Mouse (Mus musculus) lung, embryonic 16.5 days (tissue): ENCODE measurements around the gene Hras. TPM values are rescaled to one million over a fixed set of nuclear protein-coding genes. Genes with fewer than 3 reads are reported as not detected.

Experiments used
- ATAC-seq: fragments of 200-750 bp; cut with Nextera tagmentation; 2 replicates; pipeline ENCODE4 v1.8.0; 2017; ENCODE audit warnings: low read depth, mild to moderate bottlenecking, moderate library complexity
- H3K27ac ChIP-seq: fragments of 300-500 bp; sonication (generic); 2 replicates; pipeline ENCODE4 v1.5.1; 2014; ENCODE audit warnings: mild to moderate bottlenecking, control low read depth, low read length
- H3K27me3 ChIP-seq: fragments of 300-500 bp; sonication (generic); 2 replicates; pipeline ENCODE4 v1.6.1; 2014; ENCODE audit warnings: low read depth, low read length, mixed read lengths; ENCODE audit not compliant: control insufficient read depth, insufficient read depth
- H3K36me3 ChIP-seq: fragments of 300-500 bp; sonication (generic); 2 replicates; pipeline ENCODE4 v1.6.1; 2014; ENCODE audit warnings: low read length; ENCODE audit not compliant: control insufficient read depth, insufficient read depth
- H3K4me1 ChIP-seq: fragments of 300-500 bp; sonication (generic); replicated peaks from 2 replicates; pipeline ENCODE4 v1.6.1; 2014; ENCODE audit warnings: low read length, mixed read lengths; ENCODE audit not compliant: control insufficient read depth, insufficient read depth
- H3K4me2 ChIP-seq: fragments of 300-500 bp; sonication (generic); 2 replicates; pipeline ENCODE4 v1.6.1; 2014; ENCODE audit warnings: low read depth, low read length, control low read depth
- H3K4me3 ChIP-seq: fragments of 300-500 bp; sonication (generic); 2 replicates; pipeline ENCODE4 v1.5.1; 2014; ENCODE audit warnings: mild to moderate bottlenecking, low read length, control low read depth
- H3K9ac ChIP-seq: fragments of 300-500 bp; sonication (generic); 2 replicates; pipeline ENCODE4 v1.6.1; 2014; ENCODE audit warnings: low read length, control low read depth
- H3K9me3 ChIP-seq: fragments of 300-500 bp; sonication (generic); 2 replicates; pipeline ENCODE4 v1.6.1; 2016; ENCODE audit warnings: low read length; ENCODE audit not compliant: control insufficient read depth
- WGBS: fragments of 180-500 bp; shearing (Covaris S2); extraction: QIAGEN DNeasy Blood & Tissue Kit; methylation state at CpG from one replicate; pipeline ENCODE4 v1.1.7; 2014; 5-methylcytosine and 5-hydroxymethylcytosine counted together
- polyA plus RNA-seq: library from polyadenylated mRNA; unstranded; fragments of >200 nt; fragmentation: Nextera tagmentation; extraction: Ambion mirVana; gene quantifications from 2 replicates; pipeline ENCODE4 v1.2.1, GENCODE M21; 2015

The Hras gene
- 48.5 and 48.8 TPM in 2 replicates for polyA plus RNA-seq

DNA sequence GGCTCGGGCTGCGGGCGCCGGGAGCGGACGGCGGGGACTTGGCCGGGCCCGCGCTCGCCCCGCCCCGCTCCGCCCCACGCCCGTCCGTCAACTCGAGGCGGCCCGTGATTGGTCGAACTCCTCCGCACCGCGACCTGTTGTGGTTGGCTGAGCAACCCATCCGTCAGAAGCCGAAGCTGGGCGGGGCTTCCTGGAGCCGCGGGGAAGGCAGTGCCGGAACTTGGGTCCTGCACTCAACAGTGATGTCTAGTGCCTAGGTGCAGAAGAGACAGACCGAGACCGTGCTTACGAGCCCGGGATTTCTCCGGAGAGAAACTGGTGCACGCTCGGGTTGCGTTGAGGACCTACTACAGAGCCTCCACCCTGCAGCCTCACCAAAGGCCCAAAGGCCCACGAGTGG, at the start of gene Hras, which contains the start of gene Lrrc56:
Gene Hras, minus strand, starts transcription at position 58 of the 400 bp plus-strand sequence.
Gene Lrrc56, plus strand, starts transcription at position 210 of the 400 bp plus-strand sequence.
- peak; percentile 97 for ATAC-seq
- no peaks in the 10 kb centered on the region for H3K9me3 ChIP-seq
- peak within 1 kb of the TSS; percentile 88 for H3K27ac ChIP-seq
- H3K4me2 ChIP-seq, result peak within 1 kb of the TSS; percentile 96
- peaks cover 19% of the 10 kb centered on the region for H3K4me1 ChIP-seq
- H3K9ac ChIP-seq, result peak within 1 kb of the TSS; percentile 97
- peak within 1 kb of the TSS; percentile 94 for H3K4me3 ChIP-seq
- H3K27me3 ChIP-seq, result peaks cover 4% of the 10 kb centered on the region; the same call in 1 of the 2 replicates
- peaks cover 33% of the 10 kb centered on the region for H3K36me3 ChIP-seq
- under 1% methylated on average over 31 of the region's 39 CpGs for WGBS

- H3K4me3 ChIP-seq, result no peak overlapping the region
- peaks cover 11% of the 10 kb centered on the region for H3K4me1 ChIP-seq
- H3K27me3 ChIP-seq, result no peaks in the 10 kb centered on the region
- H3K27ac ChIP-seq, result no peak overlapping the region
- H3K4me2 ChIP-seq, result no peak overlapping the region
- H3K36me3 ChIP-seq, result peaks cover 27% of the 10 kb centered on the region
- H3K9me3 ChIP-seq, result no peaks in the 10 kb centered on the region
- ATAC-seq, result no peak
- H3K9ac ChIP-seq, result no peak overlapping the region
- 90% methylated on average over 9 of the region's 10 CpGs for WGBS
Measured at GRCm38 (mm10) chr7:141231551-141231950, 37.7 kb upstream of the Hras start.

DNA sequence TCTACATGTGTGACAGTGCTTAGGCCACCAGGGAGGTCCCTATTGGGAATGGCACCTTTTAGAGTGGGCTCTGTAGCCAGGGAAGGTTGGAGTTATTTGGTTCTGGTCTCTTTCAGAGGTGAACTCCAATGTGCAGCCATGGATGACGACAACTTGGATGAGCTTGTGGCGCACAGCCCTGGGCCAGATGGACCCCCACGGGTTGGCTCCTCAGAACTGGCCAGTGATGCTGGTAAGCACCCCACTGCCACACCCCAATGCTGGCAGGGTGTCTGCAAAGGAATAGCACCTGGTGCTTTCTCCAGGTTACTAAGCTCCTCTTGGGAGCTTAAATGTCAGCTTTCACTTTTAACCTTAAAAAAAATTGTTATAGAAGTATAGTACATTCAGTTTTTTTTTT, 37.3 kb upstream of the Hras start:
- Histone ChIP-seq H3K9me3 (no peaks in the 10 kb centered on the region), H3K4me1 (peaks cover 11% of the 10 kb centered on the region), H3K27me3 (no peaks in the 10 kb centered on the region), H3K27ac (no peak overlapping the region), H3K36me3 (peaks cover 27% of the 10 kb centered on the region), H3K4me2 (no peak overlapping the region), H3K4me3 (no peak overlapping the region), H3K9ac (no peak overlapping the region)
- WGBS, result 89% methylated on average over 3 of the region's 3 CpGs
- ATAC-seq, result no peak

GRCm38 (mm10) chr7:141230570-141230969, 36.8 kb upstream of the Hras start:
- no peak overlapping the region for H3K4me3 ChIP-seq
- H3K27ac ChIP-seq, result no peak overlapping the region
- peaks cover 11% of the 10 kb centered on the region for H3K4me1 ChIP-seq
- ATAC-seq, result no peak
- no peaks in the 10 kb centered on the region for H3K27me3 ChIP-seq
- H3K36me3 ChIP-seq, result peaks cover 27% of the 10 kb centered on the region
- WGBS, result 96% methylated on average over 4 of the region's 4 CpGs
- H3K9me3 ChIP-seq, result no peaks in the 10 kb centered on the region
- no peak overlapping the region; the same call in 1 of the 2 replicates for H3K4me2 ChIP-seq
- H3K9ac ChIP-seq, result no peak overlapping the region

DNA sequence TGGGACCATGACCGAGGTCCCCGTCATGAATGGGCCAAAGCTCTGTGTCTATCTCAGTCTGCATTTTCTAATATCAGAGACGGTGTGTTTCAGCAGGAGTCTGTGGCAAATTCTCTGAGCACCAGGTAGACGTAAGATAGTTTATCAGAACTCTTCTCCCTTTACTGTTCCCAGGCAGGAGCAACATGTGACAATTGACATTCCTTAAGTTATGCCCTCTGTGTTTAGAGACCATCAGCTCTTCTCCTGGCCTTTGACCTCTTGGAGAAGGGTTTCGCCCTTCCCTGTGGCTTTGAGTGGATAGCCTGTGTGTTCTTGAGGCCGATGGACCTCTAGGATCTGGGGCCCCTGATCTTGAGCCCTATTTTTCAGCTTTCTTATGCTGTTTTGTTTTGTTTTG, 35.9 kb upstream of the Hras start:
- H3K9me3 ChIP-seq, result no peaks in the 10 kb centered on the region
- peak overlapping the region; percentile 93 for H3K9ac ChIP-seq
- 42% methylated on average over 6 of the region's 6 CpGs for WGBS
- H3K36me3 ChIP-seq, result peaks cover 22% of the 10 kb centered on the region
- H3K27ac ChIP-seq, result no peak overlapping the region
- no peaks in the 10 kb centered on the region for H3K27me3 ChIP-seq
- no peak for ATAC-seq
- peaks cover 11% of the 10 kb centered on the region for H3K4me1 ChIP-seq
- H3K4me3 ChIP-seq, result peak overlapping the region; percentile 72
- peak overlapping the region; percentile 95 for H3K4me2 ChIP-seq

DNA sequence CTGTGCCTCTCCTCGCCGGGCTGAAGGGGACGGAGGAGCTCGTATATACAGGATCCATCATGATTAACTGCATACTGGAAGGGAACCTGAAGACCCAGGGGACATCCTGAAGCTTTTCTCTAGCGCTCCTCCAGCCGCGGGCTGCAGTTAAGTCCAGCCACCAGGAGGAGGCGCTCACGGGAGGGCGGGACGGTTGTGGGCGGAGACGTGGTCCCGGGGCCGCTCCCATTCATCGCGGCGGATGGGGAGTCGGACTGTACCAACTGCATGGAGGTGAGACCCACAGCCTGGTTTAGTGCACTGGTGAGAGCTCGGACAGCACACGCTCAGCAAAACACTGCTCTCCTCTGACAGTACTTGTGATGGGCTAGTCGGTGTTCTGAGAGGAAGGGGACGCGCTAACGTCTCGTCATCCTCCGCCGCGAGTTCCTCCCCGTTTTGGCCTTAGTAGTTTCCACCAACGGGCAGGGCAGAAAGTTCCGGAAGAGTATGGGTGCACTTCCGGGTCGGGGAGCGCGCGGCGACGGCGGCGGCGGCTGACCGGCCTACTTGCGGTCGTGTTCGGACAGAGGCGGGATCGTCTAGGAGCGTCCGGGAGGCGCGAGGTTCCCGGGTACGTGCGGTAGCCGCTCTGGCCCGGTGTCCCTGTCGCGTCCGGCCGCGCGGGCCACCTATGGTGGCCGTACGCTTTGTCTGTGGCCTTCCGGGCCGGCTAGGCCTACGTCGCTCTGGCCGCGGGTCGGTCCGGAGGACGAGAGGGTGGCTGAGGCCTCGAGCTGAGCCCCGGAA, 34.7 kb upstream of the Hras start, which contains the start of gene Phrf1:
Gene Phrf1, plus strand, starts transcription at position 506 of the 789 bp plus-strand sequence.
- H3K4me3 ChIP-seq, result peak within 1 kb of the TSS; percentile 72
- WGBS, result under 1% methylated on average over 76 of the region's 76 CpGs
- peaks cover 11% of the 10 kb centered on the region for H3K4me1 ChIP-seq
- ATAC-seq, result peak; percentile 93
- peak within 1 kb of the TSS; percentile 93 for H3K9ac ChIP-seq
- no peaks in the 10 kb centered on the region for H3K9me3 ChIP-seq
- H3K27ac ChIP-seq, result peak within 1 kb of the TSS; percentile 86
- H3K4me2 ChIP-seq, result peak within 1 kb of the TSS; percentile 95
- H3K36me3 ChIP-seq, result peaks cover 15% of the 10 kb centered on the region
- no peaks in the 10 kb centered on the region for H3K27me3 ChIP-seq

DNA sequence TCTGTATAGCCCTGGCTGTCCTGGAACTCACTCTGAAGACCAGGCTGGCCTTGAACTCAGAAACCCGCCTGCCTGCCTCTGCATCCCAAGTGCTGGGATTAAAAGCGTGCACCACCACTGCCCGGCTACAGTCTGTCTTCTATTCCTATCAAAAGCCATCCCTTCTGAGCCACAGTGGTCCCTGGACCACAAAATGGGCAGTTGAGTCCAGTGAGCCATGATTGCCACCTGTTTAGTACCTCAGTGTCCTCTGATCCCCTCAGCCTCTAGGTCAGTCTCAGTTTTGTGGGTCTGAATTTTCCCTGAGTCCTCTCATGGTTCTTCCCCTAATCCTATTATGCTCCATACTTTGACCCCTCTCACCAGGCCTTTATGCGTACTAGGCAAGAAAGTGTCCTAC, 34.0 kb upstream of the Hras start:
- no peaks in the 10 kb centered on the region for H3K27me3 ChIP-seq
- H3K4me1 ChIP-seq, result peaks cover 15% of the 10 kb centered on the region
- no peak for ATAC-seq
- no peak overlapping the region for H3K27ac ChIP-seq
- no peaks in the 10 kb centered on the region for H3K9me3 ChIP-seq
- WGBS, result 76% methylated on average over 4 of the region's 4 CpGs
- H3K36me3 ChIP-seq, result peaks cover 8% of the 10 kb centered on the region
- peak overlapping the region; percentile 93; the same call in 1 of the 2 replicates for H3K9ac ChIP-seq
- H3K4me2 ChIP-seq, result peak overlapping the region; percentile 31; the same call in 1 of the 2 replicates
- H3K4me3 ChIP-seq, result no peak overlapping the region

GRCm38 (mm10) chr7:141226535-141226934, 32.7 kb upstream of the Hras start:
- no peaks in the 10 kb centered on the region for H3K36me3 ChIP-seq
- no peak overlapping the region for H3K9ac ChIP-seq
- H3K4me1 ChIP-seq, result peaks cover 23% of the 10 kb centered on the region
- no peaks in the 10 kb centered on the region for H3K27me3 ChIP-seq
- WGBS, result 84% methylated on average over 6 of the region's 6 CpGs
- H3K4me2 ChIP-seq, result no peak overlapping the region
- H3K27ac ChIP-seq, result no peak overlapping the region
- no peaks in the 10 kb centered on the region for H3K9me3 ChIP-seq
- ATAC-seq, result no peak
- no peak overlapping the region for H3K4me3 ChIP-seq

GRCm38 (mm10) chr7:141222696-141223215, 29.0 kb upstream of the Hras start:
- Histone ChIP-seq H3K4me2 (peak overlapping the region; percentile 94), H3K9ac (peak overlapping the region; percentile 65), H3K36me3 (no peaks in the 10 kb centered on the region; the same call in 1 of the 2 replicates), H3K4me3 (no peak overlapping the region), H3K27me3 (no peaks in the 10 kb centered on the region), H3K4me1 (peaks cover 32% of the 10 kb centered on the region), H3K27ac (peak overlapping the region; percentile 95), H3K9me3 (no peaks in the 10 kb centered on the region)
- WGBS, result 65% methylated on average over 4 of the region's 4 CpGs
- no peak for ATAC-seq
